Mouse (Mus musculus) T-helper 2 cell (primary cell): ENCODE data around the gene Ofcc1.

ENCODE experiments used
- in situ Hi-C: fragments of 300-600 bp; cut with MboI, MseI; formaldehyde crosslinking; loops from one replicate; pipeline ENCODE4 v1.15.1; 2025; ENCODE audit warnings: high pct_unique_total_duplicates

The Ofcc1 gene

GRCm38 (mm10) chr13:40243821-40244220, 117.4 kb downstream of the Ofcc1 start:
- in situ Hi-C loops, result no loop called here

- in situ Hi-C loops, result no loop called here
These were observed 124.9 kb downstream of the Ofcc1 start for GRCm38 (mm10) chr13:40236356-40236755.

GRCm38 (mm10) chr13:40208314-40208713, 152.9 kb downstream of the Ofcc1 start:
- in situ Hi-C loops, result no loop called here

GRCm38 (mm10) chr13:40181786-40182185, 179.5 kb downstream of the Ofcc1 start:
- in situ Hi-C loops, result no loop called here

- in situ Hi-C loops, result no loop called here
These were observed 189.5 kb downstream of the Ofcc1 start for GRCm38 (mm10) chr13:40171775-40172174.

- in situ Hi-C loops, result no loop called here
These were observed 193.4 kb downstream of the Ofcc1 start for GRCm38 (mm10) chr13:40167871-40168270.

GRCm38 (mm10) chr13:40155466-40155865, 205.8 kb downstream of the Ofcc1 start:
- in situ Hi-C loops, result no loop called here

GRCm38 (mm10) chr13:40139906-40140305, 221.3 kb downstream of the Ofcc1 start:
- in situ Hi-C loops, result no loop called here

- in situ Hi-C loops, result no loop called here
These were observed 225.2 kb downstream of the Ofcc1 start for GRCm38 (mm10) chr13:40136096-40136495.

- in situ Hi-C loops, result no loop called here
These were observed 225.6 kb downstream of the Ofcc1 start for GRCm38 (mm10) chr13:40135670-40136069.

- in situ Hi-C loops, result no loop called here
These were observed 237.4 kb downstream of the Ofcc1 start for GRCm38 (mm10) chr13:40123868-40124267.

- in situ Hi-C loops, result no loop called here
These were observed 248.9 kb downstream of the Ofcc1 start for GRCm38 (mm10) chr13:40112336-40112735.

- in situ Hi-C loops, result no loop called here
These were observed 285.0 kb downstream of the Ofcc1 start for GRCm38 (mm10) chr13:40076236-40076635.

GRCm38 (mm10) chr13:40074850-40075416, 286.3 kb downstream of the Ofcc1 start:
- in situ Hi-C loops, result no loop called here

- in situ Hi-C loops, result no loop called here
These were observed 291.2 kb downstream of the Ofcc1 start for GRCm38 (mm10) chr13:40070004-40070403.

GRCm38 (mm10) chr13:40061281-40061680, 300.0 kb downstream of the Ofcc1 start:
- in situ Hi-C loops, result no loop called here

- in situ Hi-C loops, result no loop called here
These were observed 323.4 kb downstream of the Ofcc1 start for GRCm38 (mm10) chr13:40037881-40038280.

GRCm38 (mm10) chr13:40036981-40037765, 324.1 kb downstream of the Ofcc1 start:
- in situ Hi-C loops, result no loop called here

GRCm38 (mm10) chr13:40029426-40029825, 331.8 kb downstream of the Ofcc1 start:
- in situ Hi-C loops, result no loop called here

- in situ Hi-C loops, result no loop called here
These were observed 332.4 kb downstream of the Ofcc1 start for GRCm38 (mm10) chr13:40028827-40029226.

GRCm38 (mm10) chr13:40025816-40026215, 335.4 kb downstream of the Ofcc1 start:
- in situ Hi-C loops, result no loop called here

- in situ Hi-C loops, result no loop called here
These were observed 338.0 kb downstream of the Ofcc1 start for GRCm38 (mm10) chr13:40023201-40023777.

GRCm38 (mm10) chr13:40022609-40023008, 338.6 kb downstream of the Ofcc1 start:
- in situ Hi-C loops, result no loop called here
